8 mouse cellular contexts compared by ENCODE assay signal in genomic region chr8:70700555-70700922, GRCm38 (mm10). TPM values are rescaled to one million over a fixed set of nuclear protein-coding genes. Genes with fewer than 3 reads are reported as not detected.
DNase-seq lines count a peak whose midpoint lies in the region; ATAC-seq and TF ChIP-seq lines count a peak whose summit lies in the region.

No protein-coding gene starts in this region.

- peak; percentile 79; the same call in 1 of the 2 replicates for TF ChIP-seq EP300 in heart, postnatal 0 days (IDR thresholded peaks at IDR 0.05; ENCODE audit: low read depth)
- no peak for TF ChIP-seq EP300 in stomach, postnatal 0 days (optimal IDR thresholded peaks at IDR 0.05)

- H3K4me3 ChIP-seq in forebrain, embryonic 12.5 days (replicated peaks) = peak overlapping the region; percentile 100
- peak overlapping the region; percentile 93 for H3K4me3 ChIP-seq in heart, postnatal 0 days (ENCODE audit: low read depth, low read length)
- H3K4me3 ChIP-seq in liver, embryonic 15.5 days (replicated peaks) = peak overlapping the region; percentile 80
- H3K4me3 ChIP-seq in neural tube, embryonic 12.5 days = peak overlapping the region; percentile 99
- peak overlapping the region; percentile 87 for H3K4me3 ChIP-seq in stomach, postnatal 0 days (ENCODE audit: low read depth, low read length)

- H3K4me1 ChIP-seq in forebrain, embryonic 12.5 days = peaks cover 51% of the 10 kb centered on the region
- peaks cover 39% of the 10 kb centered on the region for H3K4me1 ChIP-seq in heart, postnatal 0 days (ENCODE audit: control insufficient read depth, insufficient read depth)
- peaks cover 58% of the 10 kb centered on the region for H3K4me1 ChIP-seq in liver, embryonic 15.5 days (replicated peaks)
- peaks cover 51% of the 10 kb centered on the region for H3K4me1 ChIP-seq in neural tube, embryonic 12.5 days
- peaks cover 13% of the 10 kb centered on the region for H3K4me1 ChIP-seq in stomach, postnatal 0 days (replicated peaks; ENCODE audit: control insufficient read depth, insufficient read depth)

- H3K27me3 ChIP-seq in forebrain, embryonic 12.5 days = no peaks in the 10 kb centered on the region
- H3K27me3 ChIP-seq in heart, postnatal 0 days (ENCODE audit: control insufficient read depth, insufficient read depth, low read length) = no peaks in the 10 kb centered on the region
- 0 out of 2 replicates have a peak, but pooled peaks cover 3% of the 10 kb centered on the region for H3K27me3 ChIP-seq in liver, embryonic 15.5 days
- no peaks in the 10 kb centered on the region for H3K27me3 ChIP-seq in neural tube, embryonic 12.5 days (replicated peaks)
- H3K27me3 ChIP-seq in stomach, postnatal 0 days (ENCODE audit: control insufficient read depth, insufficient read depth, low read length) = no peaks in the 10 kb centered on the region

- H3K36me3 ChIP-seq in forebrain, embryonic 12.5 days (replicated peaks) = peaks cover 18% of the 10 kb centered on the region
- no peaks in the 10 kb centered on the region for H3K36me3 ChIP-seq in heart, postnatal 0 days (replicated peaks; ENCODE audit: control insufficient read depth, insufficient read depth, low read length)
- no peaks in the 10 kb centered on the region for H3K36me3 ChIP-seq in liver, embryonic 15.5 days (replicated peaks)
- peaks cover 15% of the 10 kb centered on the region for H3K36me3 ChIP-seq in neural tube, embryonic 12.5 days
- H3K36me3 ChIP-seq in stomach, postnatal 0 days (ENCODE audit: control insufficient read depth, insufficient read depth, low read length) = no peaks in the 10 kb centered on the region

- peak overlapping the region; percentile 99 for H3K27ac ChIP-seq in forebrain, embryonic 12.5 days
- H3K27ac ChIP-seq in heart, postnatal 0 days (ENCODE audit: low read depth) = peak overlapping the region; percentile 99
- peak overlapping the region; percentile 95 for H3K27ac ChIP-seq in liver, embryonic 15.5 days (replicated peaks)
- H3K27ac ChIP-seq in neural tube, embryonic 12.5 days = peak overlapping the region; percentile 98
- H3K27ac ChIP-seq in stomach, postnatal 0 days (replicated peaks) = peak overlapping the region; percentile 100

- TF ChIP-seq CTCF in heart, postnatal 0 days (IDR thresholded peaks at IDR 0.05; ENCODE audit: low read depth) = peak; percentile 83
- peak; percentile 92 for TF ChIP-seq CTCF in stomach, postnatal 0 days (IDR thresholded peaks at IDR 0.05; ENCODE audit: low read depth)

- H3K9me3 ChIP-seq in forebrain, embryonic 12.5 days = no peaks in the 10 kb centered on the region
- no peaks in the 10 kb centered on the region for H3K9me3 ChIP-seq in heart, postnatal 0 days (replicated peaks; ENCODE audit: control insufficient read depth, low read length)
- H3K9me3 ChIP-seq in liver, embryonic 15.5 days (replicated peaks) = no peaks in the 10 kb centered on the region
- no peaks in the 10 kb centered on the region for H3K9me3 ChIP-seq in neural tube, embryonic 12.5 days
- no peaks in the 10 kb centered on the region for H3K9me3 ChIP-seq in stomach, postnatal 0 days (ENCODE audit: control insufficient read depth, low read length)

- peak overlapping the region; percentile 100 for H3K9ac ChIP-seq in forebrain, embryonic 12.5 days
- peak overlapping the region; percentile 100 for H3K9ac ChIP-seq in heart, postnatal 0 days (replicated peaks; ENCODE audit: low read depth, low read length)
- peak overlapping the region; percentile 100 for H3K9ac ChIP-seq in liver, embryonic 15.5 days
- peak overlapping the region; percentile 100 for H3K9ac ChIP-seq in neural tube, embryonic 12.5 days
- peak overlapping the region; percentile 99 for H3K9ac ChIP-seq in stomach, postnatal 0 days (ENCODE audit: low read length)

- under 1% methylated on average over 20 of the region's 20 CpGs for WGBS in forebrain, embryonic 12.5 days
- WGBS in heart, postnatal 0 days = 1% methylated on average over 20 of the region's 20 CpGs
- WGBS in liver, embryonic 15.5 days (ENCODE audit: insufficient replicate concordance) = under 1% methylated on average over 20 of the region's 20 CpGs
- WGBS in neural tube, embryonic 12.5 days = under 1% methylated on average over 20 of the region's 20 CpGs
- WGBS in stomach, postnatal 0 days = under 1% methylated on average over 20 of the region's 20 CpGs

- DNase-seq in c-Kit-negative CD71-positive TER-119-positive erythroid progenitor cells, embryonic 14.5 days (ENCODE audit: low read depth, low spot score) = peak; percentile 66
- DNase-seq in heart, postnatal 0 days (ENCODE audit: low spot score) = peak; percentile 88
- DNase-seq in kidney, postnatal 36 days = peak; percentile 95 to 97
- DNase-seq in stomach, postnatal 0 days (ENCODE audit: low spot score) = peak; percentile 96

- peak overlapping the region; percentile 73 for H3K4me2 ChIP-seq in forebrain, embryonic 12.5 days
- peak overlapping the region; percentile 70 for H3K4me2 ChIP-seq in heart, postnatal 0 days (ENCODE audit: low read depth, low read length)
- peak overlapping the region; percentile 99 for H3K4me2 ChIP-seq in liver, embryonic 15.5 days
- H3K4me2 ChIP-seq in neural tube, embryonic 12.5 days (replicated peaks) = peak overlapping the region; percentile 86
- H3K4me2 ChIP-seq in stomach, postnatal 0 days (replicated peaks; ENCODE audit: low read depth) = peak overlapping the region; percentile 62

- peak; percentile 9 for ATAC-seq in CD4-positive, CD25-positive, alpha-beta regulatory T cell, adult 4 months
- peak; percentile 21; the same call in 1 of the 2 replicates for ATAC-seq in forebrain, embryonic 12.5 days (ENCODE audit: low FRiP score)
- ATAC-seq in heart, postnatal 0 days (ENCODE audit: insufficient read depth, low read depth) = peak; percentile 7
- ATAC-seq in liver, embryonic 15.5 days (ENCODE audit: insufficient read depth) = no peak
- ATAC-seq in neural tube, embryonic 12.5 days (ENCODE audit: low FRiP score, low read depth) = no peak
- ATAC-seq in stomach, postnatal 0 days (ENCODE audit: low FRiP score, low TSS enrichment) = peak; percentile 4; the same call in 1 of the 2 replicates

RNA-seq across cellular contexts. Expression of gene Jund, which starts 1.8 kb away (rescaled TPM):
- polyA plus RNA-seq in CD4-positive, CD25-positive, alpha-beta regulatory T cell, adult 4 months (2017; shearing (Covaris generic)) = 10 to 100 TPM in 1 of 2 experiments, 1 to 10 TPM in 1; 7.6 to 23.3 TPM
- 153 and 165 TPM in 2 replicates for polyA plus RNA-seq in forebrain, embryonic 12.5 days (2016; fragmentation: Nextera tagmentation; extraction: Ambion mirVana)
- 322 and 503 TPM in 2 replicates for total RNA-seq in heart, postnatal 0 days (2014; rRNA removed; ENCODE audit: low replicate concordance)
- 45.9 and 49.5 TPM in 2 replicates for polyA plus RNA-seq in heart, postnatal 0 days (2015; fragmentation: Nextera tagmentation; extraction: Ambion mirVana)
- polyA plus RNA-seq in liver, embryonic 15.5 days (2015; fragmentation: Nextera tagmentation; extraction: Ambion mirVana) = 23.7 and 26.1 TPM in 2 replicates
- 248 and 267 TPM in 2 replicates for polyA plus RNA-seq in neural tube, embryonic 12.5 days (2016; fragmentation: Nextera tagmentation; extraction: Ambion mirVana)
- 78.3 and 108 TPM in 2 replicates for polyA plus RNA-seq in stomach, postnatal 0 days (2015; fragmentation: Nextera tagmentation; extraction: Ambion mirVana)

RNA-seq across cellular contexts. Expression of gene Iqcn, which starts 2.7 kb away (rescaled TPM):
- under 1 TPM in 1 of 2 experiments, not detected in 1; 0.07 TPM for polyA plus RNA-seq in CD4-positive, CD25-positive, alpha-beta regulatory T cell, adult 4 months (2017; shearing (Covaris generic))
- 0.04 and 0.10 TPM in 2 replicates for polyA plus RNA-seq in forebrain, embryonic 12.5 days (2016; fragmentation: Nextera tagmentation; extraction: Ambion mirVana)
- total RNA-seq in heart, postnatal 0 days (2014; rRNA removed; ENCODE audit: low replicate concordance) = not detected in 2 replicates
- not detected in 2 replicates for polyA plus RNA-seq in heart, postnatal 0 days (2015; fragmentation: Nextera tagmentation; extraction: Ambion mirVana)
- polyA plus RNA-seq in liver, embryonic 15.5 days (2015; fragmentation: Nextera tagmentation; extraction: Ambion mirVana) = 0.01 and 0.02 TPM in 2 replicates
- 0.06 and 0.16 TPM in 2 replicates for polyA plus RNA-seq in neural tube, embryonic 12.5 days (2016; fragmentation: Nextera tagmentation; extraction: Ambion mirVana)
- polyA plus RNA-seq in stomach, postnatal 0 days (2015; fragmentation: Nextera tagmentation; extraction: Ambion mirVana) = 0.05 TPM in 1 of 2 replicates, not detected in the other

RNA-seq across cellular contexts. Expression of gene Gm3336, which starts 17.8 kb away (rescaled TPM):
- not detected for polyA plus RNA-seq in CD4-positive, CD25-positive, alpha-beta regulatory T cell, adult 4 months (2017; shearing (Covaris generic))
- not detected in 2 replicates for polyA plus RNA-seq in forebrain, embryonic 12.5 days (2016; fragmentation: Nextera tagmentation; extraction: Ambion mirVana)
- total RNA-seq in heart, postnatal 0 days (2014; rRNA removed; ENCODE audit: low replicate concordance) = not detected in 2 replicates
- not detected in 2 replicates for polyA plus RNA-seq in heart, postnatal 0 days (2015; fragmentation: Nextera tagmentation; extraction: Ambion mirVana)
- 0.13 and 0.35 TPM in 2 replicates for polyA plus RNA-seq in liver, embryonic 15.5 days (2015; fragmentation: Nextera tagmentation; extraction: Ambion mirVana)
- not detected in 2 replicates for polyA plus RNA-seq in neural tube, embryonic 12.5 days (2016; fragmentation: Nextera tagmentation; extraction: Ambion mirVana)
- polyA plus RNA-seq in stomach, postnatal 0 days (2015; fragmentation: Nextera tagmentation; extraction: Ambion mirVana) = 29.7 and 32.2 TPM in 2 replicates

RNA-seq across cellular contexts. Expression of gene Pde4c, which starts 23.0 kb away (rescaled TPM):
- under 1 TPM; 0.66 to 0.94 TPM for polyA plus RNA-seq in CD4-positive, CD25-positive, alpha-beta regulatory T cell, adult 4 months (2017; shearing (Covaris generic))
- 0.14 and 0.17 TPM in 2 replicates for polyA plus RNA-seq in forebrain, embryonic 12.5 days (2016; fragmentation: Nextera tagmentation; extraction: Ambion mirVana)
- 0.42 and 1.2 TPM in 2 replicates for total RNA-seq in heart, postnatal 0 days (2014; rRNA removed; ENCODE audit: low replicate concordance)
- 0.44 and 0.56 TPM in 2 replicates for polyA plus RNA-seq in heart, postnatal 0 days (2015; fragmentation: Nextera tagmentation; extraction: Ambion mirVana)
- polyA plus RNA-seq in liver, embryonic 15.5 days (2015; fragmentation: Nextera tagmentation; extraction: Ambion mirVana) = 1.4 and 1.9 TPM in 2 replicates
- 0.19 and 0.41 TPM in 2 replicates for polyA plus RNA-seq in neural tube, embryonic 12.5 days (2016; fragmentation: Nextera tagmentation; extraction: Ambion mirVana)
- 0.27 and 0.35 TPM in 2 replicates for polyA plus RNA-seq in stomach, postnatal 0 days (2015; fragmentation: Nextera tagmentation; extraction: Ambion mirVana)

RNA-seq across cellular contexts. Expression of gene Lsm4, which starts 27.5 kb away (rescaled TPM):
- 10 to 100 TPM; 86.8 to 94.5 TPM for polyA plus RNA-seq in CD4-positive, CD25-positive, alpha-beta regulatory T cell, adult 4 months (2017; shearing (Covaris generic))
- polyA plus RNA-seq in forebrain, embryonic 12.5 days (2016; fragmentation: Nextera tagmentation; extraction: Ambion mirVana) = 259 and 275 TPM in 2 replicates
- total RNA-seq in heart, postnatal 0 days (2014; rRNA removed; ENCODE audit: low replicate concordance) = 438 and 495 TPM in 2 replicates
- 202 and 205 TPM in 2 replicates for polyA plus RNA-seq in heart, postnatal 0 days (2015; fragmentation: Nextera tagmentation; extraction: Ambion mirVana)
- polyA plus RNA-seq in liver, embryonic 15.5 days (2015; fragmentation: Nextera tagmentation; extraction: Ambion mirVana) = 148 and 155 TPM in 2 replicates
- polyA plus RNA-seq in neural tube, embryonic 12.5 days (2016; fragmentation: Nextera tagmentation; extraction: Ambion mirVana) = 264 and 277 TPM in 2 replicates
- 141 and 147 TPM in 2 replicates for polyA plus RNA-seq in stomach, postnatal 0 days (2015; fragmentation: Nextera tagmentation; extraction: Ambion mirVana)

Comparison
In these comparisons a context has a peak if more than half of its experiments do, and no peak if none do; other contexts are left out.
1. ATAC-seq: peak in CD4-positive, CD25-positive, alpha-beta regulatory T cell, adult 4 months (single experiment), forebrain, embryonic 12.5 days (single experiment), heart, postnatal 0 days (single experiment) and stomach, postnatal 0 days (single experiment); none in liver, embryonic 15.5 days (single experiment) and neural tube, embryonic 12.5 days (single experiment).
2. RNA of gene Gm3336, which starts 17.8 kb away (polyA plus RNA-seq): 29.7 to 32.2 TPM in stomach, postnatal 0 days; 0.13 to 0.35 TPM in liver, embryonic 15.5 days, not detected in CD4-positive, CD25-positive, alpha-beta regulatory T cell, adult 4 months, not detected in forebrain, embryonic 12.5 days, not detected in heart, postnatal 0 days and not detected in neural tube, embryonic 12.5 days; every median in the first group is over 10 times any median in the second.
3. Peak in every context shown above with its lines, with median percentiles within 50 percentile points of each other: DNase-seq, H3K27ac ChIP-seq, H3K4me2 ChIP-seq, H3K4me3 ChIP-seq and H3K9ac ChIP-seq.